ENCODE assay signal across 8 mouse cellular contexts in genomic region chr13:23551146-23551834, GRCm38 (mm10). TPM values are rescaled to one million over a fixed set of nuclear protein-coding genes. Genes with fewer than 3 reads are reported as not detected.
A peak's percentile ranks its signal among the peaks of the same experiment; 100 is the strongest.
DNase-seq lines count a peak whose midpoint lies in the region; ATAC-seq lines count a peak whose summit lies in the region.
"Not testable (repeated sequence)": the region's sequence is repeated elsewhere in the genome, so short reads cannot be mapped to it uniquely, and the experiment has no call there.

Gene Hist1h4f, minus strand, starts transcription at chr13:23551648.

- H3K4me2 ChIP-seq in hindbrain, embryonic 14.5 days (replicated peaks), result peak within 1 kb of the TSS; percentile 65

- not testable (repeated sequence) for H3K9me3 ChIP-seq in hindbrain, embryonic 14.5 days (ENCODE audit: control insufficient read depth, low read length)

- WGBS in hindbrain, embryonic 14.5 days, result under 1% methylated on average over 43 of the region's 47 CpGs

- ATAC-seq in hindbrain, embryonic 14.5 days (ENCODE audit: low FRiP score), result peak; percentile 91

- H3K4me1 ChIP-seq in hindbrain, embryonic 14.5 days (replicated peaks; ENCODE audit: control insufficient read depth, insufficient read depth, low read length), result peaks cover 22% of the 10 kb centered on the region

- not testable (repeated sequence) for H3K36me3 ChIP-seq in hindbrain, embryonic 14.5 days (replicated peaks; ENCODE audit: control insufficient read depth, insufficient read depth)

- peak within 1 kb of the TSS; percentile 89 for H3K27ac ChIP-seq in hindbrain, embryonic 14.5 days

- H3K27me3 ChIP-seq in hindbrain, embryonic 14.5 days (ENCODE audit: control insufficient read depth, insufficient read depth, low read length), result not testable (repeated sequence)

- H3K9ac ChIP-seq in hindbrain, embryonic 14.5 days, result peak within 1 kb of the TSS; percentile 62

- peak within 1 kb of the TSS; percentile 40 for H3K4me3 ChIP-seq in hindbrain, embryonic 14.5 days (replicated peaks; ENCODE audit: low read length)

- DNase-seq in R1 (ENCODE audit: low read depth, low spot score), result peak; percentile 98
- DNase-seq in cerebellum, postnatal 25 days, result peak; percentile 87 to 89
- DNase-seq in frontal cortex, postnatal 25 days (ENCODE audit: low spot score in 2 of 2), result peak; percentile 83 to 87
- peak; percentile 96 for DNase-seq in hindbrain, embryonic 14.5 days (ENCODE audit: low spot score)
- DNase-seq in layer of hippocampus, postnatal 36 days, result peak; percentile 89
- peak; percentile 89 for DNase-seq in lung, postnatal 25 days (ENCODE audit: low spot score)
- peak; percentile 83 for DNase-seq in retina, adult 2 months (ENCODE audit: low read depth, low spot score)
- peak; percentile 91 for DNase-seq in thymus, postnatal 25 days

RNA-seq across cellular contexts. Expression of gene Hist1h4f, which starts in this region (rescaled TPM):
- not detected in 2 replicates for polyA plus RNA-seq in hindbrain, embryonic 14.5 days (2014; fragmentation: Nextera tagmentation; extraction: Ambion mirVana)
- total RNA-seq in layer of hippocampus, postnatal 36 days (2021), result 100 to 1,000 TPM; 143 to 156 TPM

Comparison
In these comparisons a context has a peak if more than half of its experiments do, and no peak if none do; other contexts are left out.
1. Peak in every context shown above with its lines: DNase-seq, ATAC-seq, H3K4me3 ChIP-seq and H3K27ac ChIP-seq.
2. Peak in DNase-seq, ATAC-seq, H3K4me3 ChIP-seq, H3K27ac ChIP-seq, H3K9ac ChIP-seq and H3K4me2 ChIP-seq in hindbrain, embryonic 14.5 days; RNA of the gene not detected or under 1 TPM.